Mouse (Mus musculus): ENCODE measurements around the gene Lima1.
"Not testable (repeated sequence)": the region's sequence is repeated elsewhere in the genome, so short reads cannot be mapped to it uniquely, and the experiment has no call there.

The Lima1 gene

GRCm38 (mm10) chr15:99875334-99875869, at the start of gene Lima1:
Lima1 (minus strand) TSS chr15:99875456.
- Histone ChIP-seq H3K27me3 (ENCODE audit: insufficient read depth, low read length) (no peaks in the 10 kb centered on the region), H3K4me1 (replicated peaks; ENCODE audit: low read depth, low read length) (peaks cover 32% of the 10 kb centered on the region), H3K9me3 (ENCODE audit: low read length) (peaks cover under 1% of the 10 kb centered on the region; the same call in 1 of the 2 replicates), H3K36me3 (ENCODE audit: insufficient read depth, low read length) (peaks cover 32% of the 10 kb centered on the region), H3K4me3 (replicated peaks; ENCODE audit: low read length) (peak within 1 kb of the TSS; percentile 95)
- TF ChIP-seq NANOG (IDR thresholded peaks at IDR 0.05; ENCODE audit: borderline replicate concordance, low read length), result no peak
- TF ChIP-seq POU5F1 (IDR thresholded peaks at IDR 0.05; ENCODE audit: borderline replicate concordance, low read length), result no peak
- no peak for TF ChIP-seq CTCF (conservative IDR thresholded peaks at IDR 0.05; ENCODE audit: low read length)

DNA sequence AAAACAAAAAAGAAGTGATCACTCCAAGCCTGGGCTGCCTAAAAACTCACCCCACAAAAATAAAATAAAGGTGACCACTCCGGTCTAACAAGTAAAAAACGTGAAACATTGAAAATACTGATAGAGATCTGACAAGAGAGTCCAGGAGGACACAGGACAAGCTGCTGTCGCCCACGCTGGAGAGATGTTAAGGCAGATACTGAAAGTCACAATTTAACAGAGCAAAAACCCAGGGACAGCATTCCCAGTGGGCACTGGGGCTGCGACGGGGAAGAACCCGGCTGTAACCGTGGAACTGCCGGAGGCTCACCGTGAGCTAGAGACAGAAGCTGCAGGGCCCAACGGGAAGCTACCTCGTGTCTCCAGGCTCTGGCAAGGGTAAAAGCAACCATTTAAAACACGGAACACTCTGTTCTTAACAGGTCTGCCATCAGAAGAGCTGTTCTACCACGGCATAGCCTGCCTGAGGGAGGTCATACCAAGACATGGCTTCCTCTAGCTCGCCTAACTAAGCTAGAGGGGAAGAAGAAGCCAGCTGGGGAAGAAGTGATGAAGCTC, 44.4 kb upstream of the Lima1 start:
- H3K36me3 ChIP-seq (ENCODE audit: insufficient read depth, low read length), result no peaks in the 10 kb centered on the region
- H3K27me3 ChIP-seq (ENCODE audit: insufficient read depth, low read length), result no peaks in the 10 kb centered on the region
- TF ChIP-seq NANOG (IDR thresholded peaks at IDR 0.05; ENCODE audit: borderline replicate concordance, low read length), result no peak
- TF ChIP-seq CTCF (conservative IDR thresholded peaks at IDR 0.05; ENCODE audit: low read length), result no peak
- no peak overlapping the region for H3K4me3 ChIP-seq (replicated peaks; ENCODE audit: low read length)
- no peaks in the 10 kb centered on the region for H3K9me3 ChIP-seq (ENCODE audit: low read length)
- H3K4me1 ChIP-seq (replicated peaks; ENCODE audit: low read depth, low read length), result peaks cover 22% of the 10 kb centered on the region

DNA sequence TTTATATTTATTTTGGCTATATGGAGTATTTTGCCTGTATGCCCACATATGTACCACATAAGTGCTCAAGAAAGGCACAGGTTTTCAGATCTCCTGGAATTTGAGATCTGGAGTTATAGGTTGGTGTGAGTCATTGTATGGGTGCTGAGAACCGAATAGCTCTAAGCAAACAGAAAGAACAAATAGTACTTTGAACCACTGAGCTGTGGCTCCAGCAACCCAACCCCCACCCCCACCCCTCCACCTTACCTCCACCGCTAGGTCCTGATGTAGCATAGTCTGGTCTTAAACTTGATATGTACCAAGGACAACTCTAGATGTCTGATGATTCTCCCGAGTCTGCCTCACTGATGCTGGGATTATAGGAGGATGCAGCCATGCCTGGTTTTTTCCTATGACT, 42.0 kb upstream of the Lima1 start:
- no peak for TF ChIP-seq NANOG (IDR thresholded peaks at IDR 0.05; ENCODE audit: borderline replicate concordance, low read length)
- no peak for TF ChIP-seq POU5F1 (IDR thresholded peaks at IDR 0.05; ENCODE audit: borderline replicate concordance, low read length)
- no peak for TF ChIP-seq CTCF (conservative IDR thresholded peaks at IDR 0.05; ENCODE audit: low read length)
- H3K9me3 ChIP-seq (ENCODE audit: low read length), result no peaks in the 10 kb centered on the region
- no peak overlapping the region for H3K4me3 ChIP-seq (replicated peaks; ENCODE audit: low read length)
- no peaks in the 10 kb centered on the region for H3K27me3 ChIP-seq (ENCODE audit: insufficient read depth, low read length)
- peaks cover 24% of the 10 kb centered on the region for H3K4me1 ChIP-seq (replicated peaks; ENCODE audit: low read depth, low read length)
- no peaks in the 10 kb centered on the region for H3K36me3 ChIP-seq (ENCODE audit: insufficient read depth, low read length)

GRCm38 (mm10) chr15:99914613-99915012, 39.4 kb upstream of the Lima1 start:
- Histone ChIP-seq H3K27me3 (ENCODE audit: insufficient read depth, low read length) (no peaks in the 10 kb centered on the region), H3K9me3 (ENCODE audit: low read length) (no peaks in the 10 kb centered on the region), H3K36me3 (ENCODE audit: insufficient read depth, low read length) (no peaks in the 10 kb centered on the region), H3K4me1 (replicated peaks; ENCODE audit: low read depth, low read length) (peaks cover 20% of the 10 kb centered on the region), H3K4me3 (replicated peaks; ENCODE audit: low read length) (no peak overlapping the region)
- TF ChIP-seq CTCF (conservative IDR thresholded peaks at IDR 0.05; ENCODE audit: low read length), result no peak
- no peak for TF ChIP-seq NANOG (IDR thresholded peaks at IDR 0.05; ENCODE audit: borderline replicate concordance, low read length)
- TF ChIP-seq POU5F1 (IDR thresholded peaks at IDR 0.05; ENCODE audit: borderline replicate concordance, low read length), result no peak

GRCm38 (mm10) chr15:99911785-99912184, 36.5 kb upstream of the Lima1 start:
- H3K27me3 ChIP-seq (ENCODE audit: insufficient read depth, low read length), result no peaks in the 10 kb centered on the region
- H3K4me3 ChIP-seq (replicated peaks; ENCODE audit: low read length), result no peak overlapping the region
- TF ChIP-seq NANOG (IDR thresholded peaks at IDR 0.05; ENCODE audit: borderline replicate concordance, low read length), result no peak
- no peak for TF ChIP-seq CTCF (conservative IDR thresholded peaks at IDR 0.05; ENCODE audit: low read length)
- TF ChIP-seq POU5F1 (IDR thresholded peaks at IDR 0.05; ENCODE audit: borderline replicate concordance, low read length), result no peak
- H3K36me3 ChIP-seq (ENCODE audit: insufficient read depth, low read length), result no peaks in the 10 kb centered on the region
- H3K4me1 ChIP-seq (replicated peaks; ENCODE audit: low read depth, low read length), result peaks cover 21% of the 10 kb centered on the region
- no peaks in the 10 kb centered on the region for H3K9me3 ChIP-seq (ENCODE audit: low read length)

DNA sequence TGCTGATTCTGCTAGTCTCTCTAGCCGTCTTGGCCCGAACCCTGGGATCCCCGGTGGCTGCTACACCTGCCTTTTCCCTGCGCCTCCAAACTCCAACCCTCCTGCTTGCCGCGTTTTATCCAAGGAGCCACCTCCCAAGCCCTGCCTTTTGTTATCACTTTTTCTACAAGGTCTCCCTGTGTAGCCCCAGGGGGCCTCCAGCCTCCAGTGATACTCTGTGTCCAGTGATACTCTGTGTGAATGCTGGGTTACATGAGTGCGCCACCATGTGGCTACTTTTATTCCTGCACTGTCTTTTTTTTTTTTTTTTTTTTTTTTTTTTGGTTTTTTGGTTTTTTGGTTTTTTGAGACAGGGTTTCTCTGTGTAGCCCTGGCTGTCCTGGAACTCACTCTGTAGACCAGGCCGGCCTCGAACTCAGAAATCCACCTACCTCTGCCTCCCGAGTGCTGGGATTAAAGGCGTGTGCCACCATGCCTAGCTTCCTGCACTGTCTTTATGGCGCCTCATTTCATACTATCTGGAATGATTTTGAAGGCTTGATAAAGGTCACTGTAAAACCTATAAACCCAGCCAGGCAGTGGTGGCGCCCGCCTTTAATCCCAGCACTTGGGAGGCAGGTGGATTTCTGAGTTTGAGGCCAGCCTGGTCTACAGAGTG, 34.2 kb upstream of the Lima1 start:
- not testable (repeated sequence) for H3K36me3 ChIP-seq (ENCODE audit: insufficient read depth, low read length); H3K9me3 ChIP-seq (ENCODE audit: low read length); H3K4me3 ChIP-seq (replicated peaks; ENCODE audit: low read length); H3K4me1 ChIP-seq (replicated peaks; ENCODE audit: low read depth, low read length); H3K27me3 ChIP-seq (ENCODE audit: insufficient read depth, low read length)
- TF ChIP-seq CTCF (conservative IDR thresholded peaks at IDR 0.05; ENCODE audit: low read length), result peak; percentile 17; the same call in 1 of the 2 replicates

- TF ChIP-seq NANOG (IDR thresholded peaks at IDR 0.05; ENCODE audit: borderline replicate concordance, low read length), result no peak
- TF ChIP-seq POU5F1 (IDR thresholded peaks at IDR 0.05; ENCODE audit: borderline replicate concordance, low read length), result no peak
- no peak for TF ChIP-seq CTCF (conservative IDR thresholded peaks at IDR 0.05; ENCODE audit: low read length)
- no peaks in the 10 kb centered on the region for H3K27me3 ChIP-seq (ENCODE audit: insufficient read depth, low read length)
- peaks cover 4% of the 10 kb centered on the region for H3K4me1 ChIP-seq (replicated peaks; ENCODE audit: low read depth, low read length)
- H3K4me3 ChIP-seq (replicated peaks; ENCODE audit: low read length), result no peak overlapping the region
- H3K9me3 ChIP-seq (ENCODE audit: low read length), result no peaks in the 10 kb centered on the region
- no peaks in the 10 kb centered on the region for H3K36me3 ChIP-seq (ENCODE audit: insufficient read depth, low read length)
Measured at GRCm38 (mm10) chr15:99907514-99907913, 32.3 kb upstream of the Lima1 start.

DNA sequence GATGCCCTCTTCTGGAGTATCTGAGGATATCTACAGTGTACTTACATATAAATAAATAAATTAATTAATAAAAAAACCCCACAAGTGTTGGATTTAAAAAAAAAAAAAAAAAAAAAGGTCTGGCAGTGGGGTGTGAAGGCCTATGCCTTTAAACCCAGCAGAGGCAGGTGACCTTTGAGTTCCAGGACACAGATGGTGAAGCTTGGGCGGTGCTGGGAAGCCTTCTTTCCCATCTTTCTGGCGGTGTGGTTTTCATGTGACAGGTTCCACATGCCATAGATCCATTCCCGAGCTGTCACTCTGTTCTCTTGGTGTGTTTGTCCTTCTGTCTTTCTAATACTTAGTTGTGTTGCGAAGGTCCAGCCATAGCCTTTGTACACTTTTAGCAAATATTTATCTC, 31.8 kb upstream of the Lima1 start:
- Histone ChIP-seq H3K27me3 (ENCODE audit: insufficient read depth, low read length) (no peaks in the 10 kb centered on the region), H3K36me3 (ENCODE audit: insufficient read depth, low read length) (no peaks in the 10 kb centered on the region), H3K9me3 (ENCODE audit: low read length) (no peaks in the 10 kb centered on the region), H3K4me1 (replicated peaks; ENCODE audit: low read depth, low read length) (peaks cover 4% of the 10 kb centered on the region), H3K4me3 (replicated peaks; ENCODE audit: low read length) (no peak overlapping the region)
- TF ChIP-seq CTCF (conservative IDR thresholded peaks at IDR 0.05; ENCODE audit: low read length) (no peak), POU5F1 (IDR thresholded peaks at IDR 0.05; ENCODE audit: borderline replicate concordance, low read length) (no peak), NANOG (IDR thresholded peaks at IDR 0.05; ENCODE audit: borderline replicate concordance, low read length) (no peak)

DNA sequence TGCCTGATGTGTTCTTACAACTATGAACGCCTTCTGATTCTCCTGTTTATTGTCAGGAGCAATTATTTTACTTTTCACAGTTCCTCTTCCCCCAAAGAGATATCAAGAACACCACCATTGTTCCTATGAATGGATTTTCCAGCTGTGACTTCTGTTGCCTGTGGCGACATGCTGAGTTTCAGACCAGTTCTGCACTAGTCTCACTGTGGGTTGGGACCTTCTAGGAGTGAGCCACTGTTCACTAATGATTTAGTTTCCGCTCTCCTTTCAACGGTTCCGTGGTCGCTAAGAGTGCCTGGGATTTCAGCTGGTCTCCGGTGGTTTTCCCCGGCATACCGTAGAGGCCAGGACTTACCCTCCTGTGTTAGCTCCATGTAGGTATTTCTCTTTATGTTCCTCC, 29.6 kb upstream of the Lima1 start:
- no peaks in the 10 kb centered on the region for H3K36me3 ChIP-seq (ENCODE audit: insufficient read depth, low read length)
- no peaks in the 10 kb centered on the region for H3K27me3 ChIP-seq (ENCODE audit: insufficient read depth, low read length)
- no peaks in the 10 kb centered on the region for H3K9me3 ChIP-seq (ENCODE audit: low read length)
- no peak overlapping the region for H3K4me3 ChIP-seq (replicated peaks; ENCODE audit: low read length)
- TF ChIP-seq NANOG (IDR thresholded peaks at IDR 0.05; ENCODE audit: borderline replicate concordance, low read length), result no peak
- no peak for TF ChIP-seq POU5F1 (IDR thresholded peaks at IDR 0.05; ENCODE audit: borderline replicate concordance, low read length)
- no peak for TF ChIP-seq CTCF (conservative IDR thresholded peaks at IDR 0.05; ENCODE audit: low read length)
- H3K4me1 ChIP-seq (replicated peaks; ENCODE audit: low read depth, low read length), result peaks cover 4% of the 10 kb centered on the region

All from E14TG2a.4 (cell line).